Mouse (Mus musculus) megakaryocyte, embryonic 14.5 days (primary cell): ENCODE measurements around the gene Psmb7.

Source experiments
- FLI1 ChIP-seq: IDR thresholded peaks from 2 replicates; pipeline ENCODE4 v1.6.1; 2012; ENCODE audit warnings: low read length, inconsistent platforms, mixed read lengths
- GATA1 ChIP-seq: IDR thresholded peaks from 3 replicates; pipeline ENCODE4 v1.6.1; 2012; ENCODE audit warnings: mixed read lengths, low read length, inconsistent platforms, borderline replicate concordance

DNA sequence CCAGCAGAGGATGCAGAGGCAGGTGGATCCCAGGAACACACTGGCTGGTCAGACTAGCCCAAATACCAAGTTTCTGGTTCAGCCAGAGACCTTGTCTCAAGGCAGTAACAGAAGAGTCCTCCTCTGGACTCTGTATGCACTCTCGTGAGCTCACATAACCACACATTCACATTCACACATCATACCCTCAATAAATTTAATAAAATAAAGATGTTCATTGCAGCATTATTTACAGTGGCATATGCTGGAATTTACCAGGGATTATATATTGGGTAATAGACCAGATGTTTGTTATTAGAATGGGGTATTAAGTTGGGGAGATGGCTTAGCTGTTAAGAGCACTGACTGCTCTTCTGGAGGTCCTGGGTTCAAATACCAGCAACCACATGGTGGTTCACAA, 6.5 kb upstream of the Psmb7 start:
- TF ChIP-seq GATA1 (no peak), FLI1 (no peak)
